Mouse (Mus musculus): ENCODE data around the gene Magea10.

Gene Magea10

DNA sequence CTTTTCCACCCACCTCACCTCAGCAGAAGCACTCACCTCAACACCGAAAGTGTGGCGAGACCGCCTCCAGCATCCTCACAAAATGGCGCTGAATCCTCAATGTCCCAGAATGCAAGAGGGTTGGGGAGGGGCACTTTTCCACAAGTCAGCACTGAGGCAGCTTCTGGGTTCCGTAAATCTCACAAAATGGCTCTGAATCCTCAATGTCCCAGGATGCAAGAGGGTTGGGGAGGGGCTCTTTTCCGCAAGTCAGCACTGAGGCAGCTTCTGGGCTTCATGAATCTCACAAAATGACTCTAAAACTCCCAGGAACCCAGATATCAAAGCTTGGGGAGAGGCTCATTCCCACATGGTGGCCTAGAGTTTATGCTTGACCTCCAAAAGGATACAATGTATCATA is at the start of gene Magea10:
Magea10 (minus strand) TSS at position 101 of the 400 bp plus-strand sequence.
- no peak for DNase-seq (ENCODE audit: low read depth, low spot score)

- no peak for DNase-seq (ENCODE audit: low read depth, low spot score)
These were observed 4.7 kb downstream of the Magea10 start for GRCm38 (mm10) chrX:72381972-72382371.

All from A20 (cell line).